Mouse (Mus musculus) lung, embryonic 14.5 days (tissue): ENCODE results near the gene Ech1. TPM values are rescaled to one million over a fixed set of nuclear protein-coding genes. Genes with fewer than 3 reads are reported as not detected.

Experiments
- ATAC-seq: fragments of 200-750 bp; cut with Nextera tagmentation; 2 replicates; pipeline ENCODE4 v1.8.0; 2017; ENCODE audit warnings: mild to moderate bottlenecking, moderate TSS enrichment, moderate library complexity; ENCODE audit not compliant: insufficient read depth
- DNase-seq: peaks from one replicate; pipeline ENCODE4 v3.0.0-alpha.2; 2015
- H3K27ac ChIP-seq: fragments of 300-500 bp; sonication (generic); 2 replicates; pipeline ENCODE4 v1.5.1; 2014; ENCODE audit warnings: low read depth, mild to moderate bottlenecking, moderate library complexity
- H3K27me3 ChIP-seq: fragments of 300-500 bp; sonication (generic); 2 replicates; pipeline ENCODE4 v1.6.1; 2014; ENCODE audit warnings: low read length, control low read depth; ENCODE audit not compliant: insufficient read depth
- H3K36me3 ChIP-seq: fragments of 300-500 bp; sonication (generic); 2 replicates; pipeline ENCODE4 v1.6.1; 2014; ENCODE audit warnings: control low read depth; ENCODE audit not compliant: insufficient read depth
- H3K4me1 ChIP-seq: fragments of 300-500 bp; sonication (generic); 2 replicates; pipeline ENCODE4 v1.6.1; 2014; ENCODE audit warnings: antibody characterized with exemption, control low read depth; ENCODE audit not compliant: insufficient read depth
- H3K4me2 ChIP-seq: fragments of 300-500 bp; sonication (generic); 2 replicates; pipeline ENCODE4 v1.6.1; 2014; ENCODE audit warnings: mild to moderate bottlenecking
- H3K4me3 ChIP-seq: fragments of 300-500 bp; sonication (generic); 2 replicates; pipeline ENCODE4 v1.5.1; 2014; ENCODE audit warnings: low read depth, low read length
- H3K9ac ChIP-seq: fragments of 300-500 bp; sonication (generic); 2 replicates; pipeline ENCODE4 v1.6.1; 2014
- H3K9me3 ChIP-seq: fragments of 300-500 bp; sonication (generic); 2 replicates; pipeline ENCODE4 v1.6.1; 2016; ENCODE audit warnings: low read depth, low read length, control low read depth
- CTCF ChIP-seq: IDR thresholded peaks from 2 replicates; pipeline ENCODE4 v1.5.1; 2016; ENCODE audit warnings: antibody characterized with exemption, low read depth
- whole genome bisulfite sequencing: fragments of 180-500 bp; shearing (Covaris S2); extraction: QIAGEN DNeasy Blood & Tissue Kit; methylation state at CpG from one replicate; pipeline ENCODE4 v1.1.7; 2014; 5-methylcytosine and 5-hydroxymethylcytosine counted together
- polyA plus RNA-seq: library from polyadenylated mRNA; unstranded; fragments of >200 nt; fragmentation: Nextera tagmentation; extraction: Ambion mirVana; gene quantifications from 2 replicates; pipeline ENCODE4 v1.2.1, GENCODE M21; 2014

Ech1 gene
- polyA plus RNA-seq, 1 experiment from 2014 or later: 127 TPM

DNA sequence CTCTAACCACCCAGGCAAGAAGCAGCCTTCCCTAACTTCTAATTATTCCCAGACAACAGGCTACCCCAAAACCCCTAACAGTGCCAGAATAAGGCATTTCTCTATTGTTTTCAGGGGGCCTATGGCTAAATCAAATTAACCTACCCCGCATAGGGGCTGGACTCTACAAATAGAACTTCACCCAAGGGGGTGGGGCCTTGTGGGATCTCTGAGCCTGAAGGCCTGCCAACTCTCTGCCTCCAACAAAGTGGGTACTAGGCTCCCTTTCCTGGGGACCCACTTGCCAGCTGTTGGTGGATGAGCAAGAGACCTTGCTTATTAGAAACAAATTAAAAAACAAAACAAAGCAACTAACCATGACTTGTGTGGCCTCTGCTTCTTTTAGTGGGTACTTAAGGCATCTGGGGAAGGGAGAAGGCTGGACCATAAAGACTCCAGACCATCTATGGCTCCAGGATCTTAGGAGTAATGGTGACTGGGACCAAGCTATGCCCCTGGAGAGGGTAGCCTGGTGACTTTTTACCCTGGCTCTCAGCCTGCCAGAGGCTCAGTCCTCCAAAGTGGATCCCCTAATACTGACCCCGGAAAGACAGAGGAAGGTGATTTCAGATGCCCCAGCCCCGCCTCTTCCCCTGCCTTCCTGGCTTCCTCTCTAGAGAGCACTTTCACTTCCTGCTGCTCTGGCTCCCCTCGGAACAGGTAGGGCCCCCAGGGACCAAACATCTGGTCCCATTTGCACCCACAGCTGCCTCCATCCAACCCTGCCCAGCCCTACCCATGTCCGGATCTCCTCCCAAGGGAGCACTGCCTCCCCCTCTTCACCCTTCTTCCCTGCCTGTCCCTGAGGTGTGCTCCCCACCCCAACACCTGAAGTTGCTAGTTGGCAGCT, 36.5 kb upstream of the Ech1 start, which contains the start of gene Rinl:
Gene Rinl (plus strand): TSS at position 663 of the 889 bp plus-strand sequence.
- Histone ChIP-seq H3K9ac (no peak within 1 kb of the TSS), H3K27me3 (no peaks in the 10 kb centered on the region), H3K4me2 (no peak within 1 kb of the TSS), H3K9me3 (no peaks in the 10 kb centered on the region), H3K27ac (no peak within 1 kb of the TSS; the same call in 1 of the 2 replicates), H3K36me3 (peaks cover 11% of the 10 kb centered on the region; the same call in 1 of the 2 replicates), H3K4me1 (peaks cover 11% of the 10 kb centered on the region), H3K4me3 (no peak within 1 kb of the TSS)
- ATAC-seq: no peak
- TF ChIP-seq CTCF: no peak
- no peak for DNase-seq
- WGBS: 49% methylated on average over 5 of the region's 5 CpGs

DNA sequence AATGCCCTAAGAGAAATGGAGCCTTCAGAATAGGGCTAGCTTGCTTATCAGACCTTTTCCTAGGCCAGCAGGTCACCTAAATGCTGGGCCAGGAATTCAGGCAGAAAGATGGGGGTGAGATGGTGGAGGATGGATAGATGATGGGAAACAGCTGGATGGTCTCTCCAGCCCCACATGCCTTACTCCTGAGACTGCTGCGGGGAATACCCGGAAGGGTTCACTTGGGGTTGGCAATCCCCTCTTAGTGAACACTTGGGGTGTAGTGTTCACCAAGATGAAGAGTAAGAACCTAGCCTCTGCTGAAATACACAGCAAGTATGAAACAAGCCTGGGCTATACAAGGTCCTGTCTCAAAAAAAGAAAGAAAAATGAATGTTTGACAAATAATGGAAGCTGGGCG, 35.8 kb upstream of the Ech1 start:
- Histone ChIP-seq H3K9ac (no peak overlapping the region), H3K27ac (no peak overlapping the region; the same call in 1 of the 2 replicates), H3K4me1 (peaks cover 11% of the 10 kb centered on the region), H3K9me3 (no peaks in the 10 kb centered on the region), H3K4me3 (no peak overlapping the region), H3K4me2 (no peak overlapping the region), H3K36me3 (peaks cover 11% of the 10 kb centered on the region; the same call in 1 of the 2 replicates), H3K27me3 (no peaks in the 10 kb centered on the region)
- TF ChIP-seq CTCF: no peak
- ATAC-seq (no peak), DNase-seq (peak; percentile 21)
- WGBS: 38% methylated on average over 3 of the region's 3 CpGs

DNA sequence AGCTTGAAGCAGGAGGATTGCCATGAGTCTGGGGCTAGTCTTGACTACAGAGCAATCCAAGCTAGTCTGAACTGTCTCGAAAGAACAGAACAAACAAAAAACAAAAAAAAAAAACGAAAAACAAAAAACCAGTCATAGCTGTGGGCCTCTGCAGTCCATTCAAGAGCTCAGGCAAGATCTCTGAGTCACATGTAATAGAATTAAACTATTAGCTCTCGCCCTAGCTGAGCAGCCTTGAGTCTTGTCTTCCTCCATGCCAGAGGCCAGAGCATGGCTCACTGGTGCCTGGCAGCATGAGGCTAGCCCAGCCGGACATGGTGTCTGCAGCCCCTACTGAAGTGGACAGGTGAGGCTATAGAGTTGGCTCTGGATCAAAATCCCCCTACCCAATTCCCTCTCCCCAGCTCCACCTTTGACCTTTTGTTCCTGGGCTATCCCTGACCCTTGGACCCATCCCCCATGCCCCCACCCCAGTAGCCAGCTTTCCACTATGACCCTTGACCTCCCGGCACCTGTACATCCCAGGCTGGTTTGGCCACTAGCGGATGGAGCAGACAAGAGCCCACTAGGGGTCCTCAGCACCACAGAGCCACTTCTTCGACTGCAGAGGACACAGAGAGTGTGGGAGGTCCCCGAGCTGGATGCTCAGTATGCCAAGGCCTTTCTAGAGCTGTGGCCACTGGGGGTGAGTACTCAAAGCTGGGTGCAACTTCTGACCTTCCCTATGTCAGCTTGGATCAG, 34.8 kb upstream of the Ech1 start:
- H3K4me1 ChIP-seq: peaks cover 11% of the 10 kb centered on the region
- no peak overlapping the region for H3K4me3 ChIP-seq
- H3K27me3 ChIP-seq: no peaks in the 10 kb centered on the region
- WGBS: 48% methylated on average over 8 of the region's 8 CpGs
- H3K4me2 ChIP-seq: no peak overlapping the region
- no peak for ATAC-seq
- no peaks in the 10 kb centered on the region for H3K9me3 ChIP-seq
- TF ChIP-seq CTCF: peak; percentile 58
- H3K9ac ChIP-seq: no peak overlapping the region
- H3K36me3 ChIP-seq: peaks cover 10% of the 10 kb centered on the region; the same call in 1 of the 2 replicates
- no peak overlapping the region for H3K27ac ChIP-seq
- peak; percentile 56 for DNase-seq

DNA sequence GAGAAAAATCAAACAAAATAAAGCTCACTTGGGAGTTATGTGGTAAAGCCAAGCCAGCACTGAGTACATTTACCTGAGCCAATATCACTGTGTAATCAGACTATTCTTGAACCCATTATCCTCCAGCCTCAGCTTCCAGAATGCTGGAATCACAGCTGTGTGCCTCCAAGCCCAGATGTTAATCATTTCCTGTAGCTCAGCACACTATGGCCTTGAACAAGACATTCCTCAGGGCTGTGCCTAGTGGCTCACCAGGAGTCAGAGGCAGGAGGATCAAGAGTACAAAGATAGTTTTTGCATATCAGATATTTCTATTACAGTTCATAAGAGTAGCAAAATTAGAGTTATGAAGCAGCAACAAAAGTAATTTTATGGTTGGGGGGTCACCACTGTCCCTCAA, 33.3 kb upstream of the Ech1 start:
- Histone ChIP-seq H3K4me1 (peaks cover 11% of the 10 kb centered on the region), H3K27me3 (no peaks in the 10 kb centered on the region), H3K27ac (no peak overlapping the region), H3K9ac (no peak overlapping the region), H3K9me3 (no peaks in the 10 kb centered on the region), H3K36me3 (peaks cover 4% of the 10 kb centered on the region; the same call in 1 of the 2 replicates), H3K4me2 (no peak overlapping the region), H3K4me3 (no peak overlapping the region)
- ATAC-seq (no peak), DNase-seq (no peak)
- no peak for TF ChIP-seq CTCF

DNA sequence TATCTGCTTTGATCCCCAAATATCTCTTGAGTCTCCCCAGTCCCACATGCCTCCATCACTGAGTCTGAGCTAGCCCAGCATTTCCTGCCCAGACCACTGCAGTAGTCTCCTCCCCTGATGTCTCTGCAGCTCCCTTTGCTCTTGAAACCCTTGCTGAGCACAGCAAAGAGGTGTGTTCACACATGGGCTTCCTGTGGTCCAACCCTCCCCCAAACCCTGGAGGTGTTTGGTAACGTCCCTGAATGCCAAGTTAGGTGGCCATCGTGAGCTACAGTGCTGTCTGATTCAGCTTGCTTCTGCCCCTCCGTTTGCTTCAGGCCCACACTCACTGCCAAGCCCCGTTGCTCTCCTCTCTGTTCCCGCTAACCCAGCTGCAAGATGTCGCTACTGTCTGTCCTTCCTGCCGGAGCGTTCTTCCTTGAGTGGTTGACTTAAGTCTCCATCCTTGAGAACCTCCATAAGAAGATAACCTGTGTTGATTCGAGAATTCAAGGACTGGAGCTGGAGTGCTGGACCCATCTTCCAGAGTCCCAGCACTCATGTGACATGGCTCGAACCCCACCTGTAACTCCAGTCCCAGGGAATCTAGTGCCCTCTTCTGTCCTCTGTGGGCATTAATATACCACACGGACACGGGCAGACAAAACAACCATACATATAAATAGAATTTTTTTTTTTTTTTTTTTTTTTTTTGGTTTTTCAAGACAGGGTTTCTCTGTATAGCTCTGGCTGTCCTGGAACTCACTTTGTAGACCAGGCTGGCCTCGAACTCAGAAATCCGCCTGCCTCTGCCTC, 32.4 kb upstream of the Ech1 start:
- no peak overlapping the region for H3K9ac ChIP-seq
- no peaks in the 10 kb centered on the region for H3K27me3 ChIP-seq
- no peaks in the 10 kb centered on the region for H3K9me3 ChIP-seq
- ATAC-seq: no peak
- H3K4me2 ChIP-seq: no peak overlapping the region
- peaks cover 11% of the 10 kb centered on the region for H3K4me1 ChIP-seq
- WGBS: 61% methylated on average over 12 of the region's 14 CpGs
- no peak overlapping the region for H3K4me3 ChIP-seq
- H3K27ac ChIP-seq: no peak overlapping the region
- DNase-seq: no peak
- 0 out of 2 replicates have a peak, but pooled peaks have one; percentile 8 for TF ChIP-seq CTCF
- H3K36me3 ChIP-seq: peaks cover 3% of the 10 kb centered on the region; the same call in 1 of the 2 replicates

DNA sequence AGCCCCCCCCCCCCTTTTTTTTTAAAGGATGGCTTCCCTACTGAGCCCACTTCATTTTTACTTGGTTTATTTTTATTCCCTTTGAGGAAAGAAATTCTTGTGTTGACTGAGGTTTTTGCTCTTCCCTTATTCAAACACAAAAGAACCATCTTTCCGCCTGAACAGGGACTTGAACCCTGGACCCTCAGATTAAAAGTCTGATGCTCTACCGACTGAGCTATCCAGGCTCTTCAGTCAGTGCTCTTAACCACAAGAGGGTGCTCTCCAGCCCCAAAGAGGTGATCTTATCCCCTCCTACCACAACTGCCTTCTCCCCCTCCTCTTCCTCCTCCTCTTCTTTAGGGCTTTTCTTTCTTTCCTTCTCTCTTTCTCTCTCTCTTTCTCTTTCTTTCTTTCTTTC, 31.2 kb upstream of the Ech1 start:
- H3K4me3 ChIP-seq: no peak overlapping the region
- H3K9me3 ChIP-seq: no peaks in the 10 kb centered on the region
- no peaks in the 10 kb centered on the region for H3K36me3 ChIP-seq
- H3K27ac ChIP-seq: no peak overlapping the region
- TF ChIP-seq CTCF: peak; percentile 45
- H3K9ac ChIP-seq: no peak overlapping the region
- no peaks in the 10 kb centered on the region for H3K27me3 ChIP-seq
- DNase-seq (peak; percentile 56), ATAC-seq (no peak)
- peaks cover 10% of the 10 kb centered on the region for H3K4me1 ChIP-seq
- no peak overlapping the region for H3K4me2 ChIP-seq
- 28% methylated on average over 2 of the region's 2 CpGs for WGBS
